Mouse (Mus musculus) midbrain, embryonic 11.5 days (tissue): ENCODE data around the gene Cops9. TPM values are rescaled to one million over a fixed set of nuclear protein-coding genes. Genes with fewer than 3 reads are reported as not detected.

Experiments
- ATAC-seq: fragments of 200-750 bp; cut with Nextera tagmentation; 2 replicates; pipeline ENCODE4 v1.8.0; 2017; ENCODE audit warnings: moderate TSS enrichment, moderate library complexity; ENCODE audit not compliant: low FRiP score
- DNase-seq: peaks from one replicate; pipeline ENCODE4 v3.0.0; 2015; ENCODE audit warnings: low spot score; ENCODE audit errors: missing footprints
- H3K27ac ChIP-seq: fragments of 300-500 bp; sonication (generic); 2 replicates; pipeline ENCODE4 v1.5.1; 2014; ENCODE audit warnings: low read depth, low read length
- H3K27me3 ChIP-seq: fragments of 300-500 bp; sonication (generic); 2 replicates; pipeline ENCODE4 v1.6.1; 2014; ENCODE audit warnings: mild to moderate bottlenecking, low read length, moderate library complexity, mixed read lengths; ENCODE audit not compliant: control insufficient read depth, insufficient read depth
- H3K36me3 ChIP-seq: fragments of 300-500 bp; sonication (generic); 2 replicates; pipeline ENCODE4 v1.6.1; 2014; ENCODE audit warnings: mild to moderate bottlenecking, low read length, moderate library complexity, mixed read lengths; ENCODE audit not compliant: control insufficient read depth, insufficient read depth
- H3K4me1 ChIP-seq: fragments of 300-500 bp; sonication (generic); 2 replicates; pipeline ENCODE4 v1.6.1; 2014; ENCODE audit warnings: low read length; ENCODE audit not compliant: control insufficient read depth, insufficient read depth
- H3K4me2 ChIP-seq: fragments of 300-500 bp; sonication (generic); 2 replicates; pipeline ENCODE4 v1.6.1; 2014; ENCODE audit warnings: mild to moderate bottlenecking, moderate library complexity
- H3K4me3 ChIP-seq: fragments of 300-500 bp; sonication (generic); 2 replicates; pipeline ENCODE4 v1.5.1; 2014; ENCODE audit warnings: low read depth, low read length
- H3K9ac ChIP-seq: fragments of 300-500 bp; sonication (generic); 2 replicates; pipeline ENCODE4 v1.6.1; 2014; ENCODE audit warnings: low read length
- H3K9me3 ChIP-seq: fragments of 300-500 bp; sonication (generic); 2 replicates; pipeline ENCODE4 v1.6.1; 2016; ENCODE audit warnings: low read length; ENCODE audit not compliant: control insufficient read depth
- WGBS: fragments of 180-500 bp; shearing (Covaris S2); extraction: QIAGEN DNeasy Blood & Tissue Kit; methylation state at CpG from one replicate; pipeline ENCODE4 v1.1.7; 2014; 5-methylcytosine and 5-hydroxymethylcytosine counted together
- polyA plus RNA-seq: library from polyadenylated mRNA; unstranded; fragments of >200 nt; fragmentation: Nextera tagmentation; extraction: Ambion mirVana; gene quantifications from 2 replicates; pipeline ENCODE4 v1.2.1, GENCODE M21; 2014

The Cops9 gene
- polyA plus RNA-seq, 1 experiment from 2014 or later, result 411 TPM

DNA sequence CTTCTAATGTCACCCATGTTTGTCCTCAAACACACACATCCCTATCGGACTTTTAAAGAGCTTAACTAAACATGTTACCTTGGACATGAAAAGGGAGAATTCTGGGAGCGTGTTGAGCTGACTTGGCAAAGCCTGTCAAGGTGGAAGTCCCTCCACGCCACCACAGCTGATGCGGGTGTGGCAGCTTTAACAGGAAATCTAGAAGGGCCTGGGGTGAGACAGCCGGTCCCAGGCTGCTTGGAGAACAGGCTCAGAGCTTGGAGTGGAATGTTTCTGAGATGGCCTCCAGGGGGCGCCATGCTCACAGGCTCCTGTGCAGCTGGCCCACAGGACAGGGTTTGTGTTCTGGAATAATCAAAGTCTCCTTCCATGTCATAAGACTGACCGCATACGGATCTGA, 6.9 kb upstream of the Cops9 start, which contains the start of gene Otos:
Otos (minus strand) TSS at position 169 of the 400 bp plus-strand sequence.
- Histone ChIP-seq H3K4me1 (no peaks in the 10 kb centered on the region), H3K4me2 (no peak within 1 kb of the TSS), H3K9ac (peak within 1 kb of the TSS; percentile 15; the same call in 1 of the 2 replicates), H3K9me3 (no peaks in the 10 kb centered on the region), H3K27ac (no peak within 1 kb of the TSS), H3K27me3 (no peaks in the 10 kb centered on the region), H3K4me3 (no peak within 1 kb of the TSS), H3K36me3 (no peaks in the 10 kb centered on the region)
- 32% methylated on average over 8 of the region's 8 CpGs for WGBS
- DNase-seq (peak; percentile 95), ATAC-seq (peak; percentile 69; the same call in 1 of the 2 replicates)

- peak; percentile 34; the same call in 1 of the 2 replicates for ATAC-seq
- Histone ChIP-seq H3K9ac (no peak overlapping the region; the same call in 1 of the 2 replicates), H3K36me3 (no peaks in the 10 kb centered on the region), H3K4me1 (no peaks in the 10 kb centered on the region), H3K27me3 (no peaks in the 10 kb centered on the region), H3K4me3 (no peak overlapping the region), H3K27ac (no peak overlapping the region), H3K4me2 (no peak overlapping the region), H3K9me3 (no peaks in the 10 kb centered on the region)
- WGBS, result 60% methylated on average over 10 of the region's 10 CpGs
- DNase-seq, result peak; percentile 83
Measured at GRCm38 (mm10) chr1:92648197-92648596, 6.4 kb upstream of the Cops9 start.

GRCm38 (mm10) chr1:92647752-92648151, 6.0 kb upstream of the Cops9 start:
- no peaks in the 10 kb centered on the region for H3K4me1 ChIP-seq
- no peak overlapping the region for H3K4me2 ChIP-seq
- DNase-seq (peak; percentile 98), ATAC-seq (peak; percentile 48)
- no peak overlapping the region for H3K4me3 ChIP-seq
- WGBS, result 9% methylated on average over 8 of the region's 8 CpGs
- H3K36me3 ChIP-seq, result no peaks in the 10 kb centered on the region
- no peak overlapping the region for H3K27ac ChIP-seq
- H3K9me3 ChIP-seq, result no peaks in the 10 kb centered on the region
- peak overlapping the region; percentile 15; the same call in 1 of the 2 replicates for H3K9ac ChIP-seq
- H3K27me3 ChIP-seq, result no peaks in the 10 kb centered on the region

- no peak overlapping the region for H3K4me3 ChIP-seq
- H3K4me2 ChIP-seq, result no peak overlapping the region
- H3K27ac ChIP-seq, result no peak overlapping the region
- ATAC-seq (no peak), DNase-seq (no peak)
- H3K4me1 ChIP-seq, result peaks cover 3% of the 10 kb centered on the region; the same call in 1 of the 2 replicates
- H3K9ac ChIP-seq, result no peak overlapping the region
- 77% methylated on average over 4 of the region's 4 CpGs for WGBS
- no peaks in the 10 kb centered on the region for H3K27me3 ChIP-seq
- no peaks in the 10 kb centered on the region for H3K9me3 ChIP-seq
- H3K36me3 ChIP-seq, result no peaks in the 10 kb centered on the region
Measured at GRCm38 (mm10) chr1:92647026-92647425, 5.2 kb upstream of the Cops9 start.

DNA sequence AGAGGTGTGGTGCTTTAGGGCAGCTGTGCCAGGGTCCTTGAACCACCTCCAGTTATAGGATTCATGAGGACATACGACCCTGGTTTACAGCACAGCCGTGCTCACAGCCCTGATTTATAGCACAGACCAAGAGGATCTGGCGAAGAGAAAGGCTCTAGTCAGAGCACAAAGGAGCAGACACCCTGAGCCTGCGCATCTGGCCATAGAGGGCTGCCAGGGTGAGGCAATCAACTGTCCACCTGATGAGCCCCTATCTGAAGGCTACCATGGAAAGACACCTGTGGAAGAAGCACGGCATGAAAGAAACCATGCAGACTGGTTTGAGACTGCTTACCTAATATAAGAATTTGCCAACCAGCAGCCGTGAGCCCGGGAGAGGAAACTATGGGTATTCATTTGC, 4.8 kb upstream of the Cops9 start:
- peak; percentile 28 for DNase-seq
- H3K4me2 ChIP-seq, result no peak overlapping the region
- H3K27ac ChIP-seq, result no peak overlapping the region
- H3K9me3 ChIP-seq, result no peaks in the 10 kb centered on the region
- WGBS, result 80% methylated on average over 7 of the region's 7 CpGs
- ATAC-seq, result no peak
- no peak overlapping the region for H3K9ac ChIP-seq
- H3K36me3 ChIP-seq, result no peaks in the 10 kb centered on the region
- no peaks in the 10 kb centered on the region for H3K27me3 ChIP-seq
- H3K4me3 ChIP-seq, result no peak overlapping the region
- H3K4me1 ChIP-seq, result peaks cover 3% of the 10 kb centered on the region; the same call in 1 of the 2 replicates

DNA sequence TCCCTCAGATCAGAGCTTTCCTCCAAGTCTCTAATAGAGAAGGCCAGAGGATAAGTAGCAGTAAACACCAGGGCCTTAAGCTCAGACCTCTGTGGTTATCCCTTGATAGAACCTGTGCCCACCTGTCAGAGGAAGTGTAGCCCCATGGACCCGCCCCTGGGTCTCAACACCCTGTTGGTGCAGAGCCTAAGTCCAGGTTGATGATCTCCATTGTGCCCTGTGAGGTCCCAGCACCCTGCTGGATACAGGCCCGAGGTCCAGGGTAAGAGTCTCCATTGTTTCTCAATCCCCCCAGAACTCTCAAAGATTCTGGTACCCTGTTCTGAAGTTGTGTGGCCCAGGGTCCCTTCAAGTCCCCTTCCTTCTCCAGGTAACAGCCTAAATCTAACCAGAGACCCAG, 4.3 kb upstream of the Cops9 start:
- Histone ChIP-seq H3K9me3 (no peaks in the 10 kb centered on the region), H3K9ac (no peak overlapping the region), H3K27me3 (no peaks in the 10 kb centered on the region), H3K36me3 (no peaks in the 10 kb centered on the region), H3K27ac (no peak overlapping the region), H3K4me3 (no peak overlapping the region), H3K4me1 (peaks cover 4% of the 10 kb centered on the region), H3K4me2 (no peak overlapping the region)
- WGBS, result 52% methylated on average over 2 of the region's 2 CpGs
- DNase-seq (peak; percentile 10), ATAC-seq (no peak)

DNA sequence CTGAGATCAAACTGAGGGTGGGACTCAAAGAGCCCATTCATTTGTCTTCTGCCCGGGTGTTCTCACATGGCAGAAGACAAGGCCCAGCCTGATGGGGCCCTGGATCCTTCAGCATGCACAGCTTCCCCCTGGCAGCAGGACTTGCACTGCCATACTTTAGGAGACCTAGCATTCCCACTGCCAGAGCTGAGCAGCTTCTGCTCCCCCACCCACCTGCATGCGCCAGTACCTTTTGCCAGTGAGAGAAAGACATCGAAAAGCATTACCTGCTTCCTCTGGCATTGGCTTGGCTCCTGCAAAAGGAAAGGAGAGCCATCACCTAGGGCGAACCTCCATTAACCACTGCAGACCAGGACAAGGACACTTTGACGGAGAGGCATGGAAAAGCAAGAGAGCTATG, 3.1 kb upstream of the Cops9 start:
- Histone ChIP-seq H3K36me3 (no peaks in the 10 kb centered on the region), H3K27ac (no peak overlapping the region), H3K4me1 (peaks cover 10% of the 10 kb centered on the region), H3K4me3 (no peak overlapping the region), H3K9me3 (no peaks in the 10 kb centered on the region), H3K9ac (no peak overlapping the region), H3K4me2 (no peak overlapping the region), H3K27me3 (no peaks in the 10 kb centered on the region)
- ATAC-seq (no peak), DNase-seq (no peak)
- WGBS, result 82% methylated on average over 5 of the region's 5 CpGs

DNA sequence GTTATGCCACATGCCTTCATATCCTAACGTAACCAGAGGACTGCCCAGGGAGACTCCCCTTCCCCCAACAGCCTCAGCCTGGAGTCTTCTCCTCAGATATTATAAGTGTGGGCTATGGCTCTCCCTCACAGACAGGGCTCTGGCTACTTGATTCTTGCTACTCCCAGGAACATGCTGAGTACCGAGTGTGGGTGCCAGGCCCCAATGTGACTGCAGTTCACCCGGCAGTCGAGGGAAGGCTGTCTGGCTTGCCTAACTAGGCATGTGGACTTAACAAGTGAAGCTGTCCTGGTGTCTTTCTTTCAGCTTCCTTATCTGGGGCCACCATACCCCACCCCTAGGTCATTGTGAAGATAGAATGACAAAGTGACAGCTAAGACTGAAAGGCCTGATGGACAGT, 1.9 kb upstream of the Cops9 start:
- peaks cover 10% of the 10 kb centered on the region for H3K4me1 ChIP-seq
- no peak overlapping the region for H3K27ac ChIP-seq
- H3K4me3 ChIP-seq, result no peak overlapping the region
- no peaks in the 10 kb centered on the region for H3K36me3 ChIP-seq
- H3K4me2 ChIP-seq, result no peak overlapping the region
- no peak overlapping the region for H3K9ac ChIP-seq
- 84% methylated on average over 4 of the region's 4 CpGs for WGBS
- DNase-seq (peak; percentile 51), ATAC-seq (no peak)
- no peaks in the 10 kb centered on the region for H3K27me3 ChIP-seq
- H3K9me3 ChIP-seq, result no peaks in the 10 kb centered on the region

DNA sequence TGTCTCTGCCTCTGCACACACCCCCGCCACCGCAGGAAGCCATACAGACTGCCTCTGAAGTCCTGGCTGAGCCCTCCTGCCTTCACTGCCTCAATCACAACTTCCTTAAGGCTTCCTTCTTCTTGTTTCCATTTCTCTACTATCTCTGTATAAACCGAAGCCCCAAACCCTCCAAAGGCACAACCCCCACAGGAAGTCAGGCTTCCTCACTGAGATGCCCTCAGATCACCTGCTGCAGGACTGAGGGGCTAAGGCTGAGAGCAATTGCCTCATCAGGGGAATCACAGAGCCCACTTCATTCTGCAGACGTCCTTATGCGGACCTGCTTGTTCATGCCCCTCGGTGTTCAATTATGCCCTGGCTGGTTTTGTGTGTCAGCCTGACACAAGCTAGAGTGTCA, 1.4 kb downstream of the Cops9 start:
- Histone ChIP-seq H3K4me1 (peaks cover 10% of the 10 kb centered on the region), H3K27ac (no peak overlapping the region), H3K36me3 (peaks cover 8% of the 10 kb centered on the region; the same call in 1 of the 2 replicates), H3K4me3 (no peak overlapping the region), H3K9ac (no peak overlapping the region; the same call in 1 of the 2 replicates), H3K4me2 (no peak overlapping the region), H3K27me3 (no peaks in the 10 kb centered on the region), H3K9me3 (no peaks in the 10 kb centered on the region)
- ATAC-seq (no peak), DNase-seq (no peak)
- WGBS, result 93% methylated on average over 6 of the region's 6 CpGs
